Mouse (Mus musculus) 3134 (cell line): ENCODE measurements around the gene Noc3l.

Experiments used
- DNase-seq: peaks from one replicate; pipeline ENCODE4 v3.0.0-alpha.2; 2011; ENCODE audit warnings: low spot score; ENCODE audit not compliant: insufficient read length; ENCODE audit errors: extremely low read depth

Noc3l gene

DNA sequence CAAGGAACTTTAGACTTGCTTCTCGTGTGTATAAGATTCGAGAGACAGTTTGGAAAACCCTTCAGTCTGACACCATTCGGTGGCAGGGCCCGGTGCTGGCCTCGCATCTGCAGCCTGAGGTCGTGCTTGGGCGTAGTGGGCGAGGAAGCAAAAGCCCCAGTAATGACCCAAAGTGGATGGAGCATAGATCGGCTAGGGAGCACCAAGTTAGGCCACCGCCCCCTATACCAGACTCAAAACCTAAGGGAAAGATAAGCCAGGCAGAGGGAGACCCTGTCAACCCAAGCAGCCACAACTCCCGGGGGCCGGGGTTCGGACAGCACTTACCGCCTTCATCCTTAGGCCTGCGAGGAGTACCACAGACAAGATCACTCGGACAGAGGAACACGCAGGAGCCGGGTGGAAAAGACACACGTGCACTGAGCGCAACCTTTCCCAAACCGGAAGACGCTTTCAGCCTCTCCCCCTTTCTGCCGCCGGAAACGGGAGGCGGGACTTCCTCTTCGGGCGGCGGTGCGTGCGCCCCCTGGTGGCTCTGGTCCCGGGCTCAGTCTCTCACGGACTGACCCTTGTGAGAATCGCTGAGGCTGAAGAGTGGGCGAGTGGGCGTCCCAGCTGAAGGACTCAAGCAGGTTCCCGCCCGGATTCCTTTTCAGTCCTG lies at the start of gene Noc3l:
TSS of gene Noc3l (minus strand) at position 472 of the 661 bp plus-strand sequence.
- DNase-seq, result peak; percentile 91

DNA sequence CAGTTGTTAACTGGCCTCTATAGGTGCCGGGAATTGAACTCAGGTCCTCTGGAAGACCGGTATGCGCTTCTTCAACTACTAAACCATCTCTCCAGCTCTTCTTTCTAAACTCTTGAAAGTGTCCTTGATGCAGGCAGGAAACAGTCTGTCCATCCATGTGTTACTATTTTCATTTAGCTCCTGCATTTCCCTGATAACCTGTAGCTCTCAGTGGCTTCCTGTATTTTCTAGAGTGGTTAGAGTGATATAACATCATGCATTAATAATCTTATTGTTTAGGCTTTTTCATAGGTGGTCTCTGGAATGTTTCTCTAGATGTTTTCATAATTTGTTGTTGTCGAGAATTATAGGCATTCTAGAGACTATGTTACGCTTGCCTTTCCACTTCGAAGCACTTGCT lies 43.5 kb upstream of the Noc3l start:
- DNase-seq, result no peak

DNA sequence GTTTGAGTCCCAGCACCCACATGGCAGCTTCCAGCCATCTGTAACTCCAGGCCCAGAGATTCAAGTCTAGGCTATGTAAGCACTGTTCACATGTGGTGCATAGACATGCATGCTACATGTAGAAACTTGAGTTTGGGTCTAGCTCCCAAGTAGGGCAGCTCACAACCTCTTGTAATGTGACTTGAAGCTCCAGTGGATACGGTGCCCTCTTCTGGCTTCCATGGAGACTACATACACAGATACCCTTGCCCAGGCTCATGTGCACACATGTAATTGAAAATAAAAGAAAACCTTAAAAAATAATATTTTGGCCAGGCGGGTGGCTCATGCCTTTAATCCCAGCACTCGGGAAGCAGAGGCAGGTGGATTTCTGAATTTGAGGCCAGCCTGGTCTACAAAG lies 39.2 kb upstream of the Noc3l start:
- no peak for DNase-seq

DNA sequence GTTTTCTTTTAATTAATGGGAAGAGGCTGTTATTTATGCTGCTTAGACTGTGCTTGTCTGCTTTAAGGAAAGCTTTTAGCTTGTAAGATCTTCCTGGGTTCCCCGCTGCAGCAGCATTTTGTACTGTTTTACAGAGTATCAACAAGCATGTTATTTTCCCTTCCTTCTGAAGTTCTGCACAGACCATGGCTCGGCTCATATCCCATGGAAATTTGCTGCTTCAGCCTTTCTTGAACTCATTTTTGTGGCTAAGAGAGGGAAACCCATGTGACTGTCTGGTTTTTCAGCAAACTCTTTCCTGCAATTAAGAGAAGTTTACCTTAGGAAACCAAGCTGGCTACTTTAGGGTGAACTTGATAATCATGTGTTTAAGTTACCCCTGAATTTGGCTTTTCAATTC lies 27.3 kb upstream of the Noc3l start:
- DNase-seq, result no peak

DNA sequence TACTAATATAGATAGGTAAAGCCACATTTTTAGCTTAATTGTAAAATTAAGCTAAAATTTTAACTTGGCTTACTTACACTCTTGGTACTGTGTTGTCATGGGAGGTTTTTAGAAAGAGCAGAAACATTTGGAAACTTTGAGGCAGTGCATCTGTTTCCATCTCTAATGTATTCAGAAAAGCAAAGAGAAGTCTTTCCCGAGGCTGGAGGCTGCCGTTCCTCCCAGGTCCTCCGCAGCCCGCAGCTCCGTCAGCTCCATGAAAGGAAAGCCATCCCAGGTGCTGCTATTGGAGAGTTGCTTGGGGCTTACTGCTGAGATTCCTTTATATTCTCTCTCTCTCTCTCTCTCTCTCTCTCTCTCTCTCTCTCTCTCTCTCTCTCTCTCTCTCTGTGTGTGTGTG lies 25.8 kb upstream of the Noc3l start:
- no peak for DNase-seq

DNA sequence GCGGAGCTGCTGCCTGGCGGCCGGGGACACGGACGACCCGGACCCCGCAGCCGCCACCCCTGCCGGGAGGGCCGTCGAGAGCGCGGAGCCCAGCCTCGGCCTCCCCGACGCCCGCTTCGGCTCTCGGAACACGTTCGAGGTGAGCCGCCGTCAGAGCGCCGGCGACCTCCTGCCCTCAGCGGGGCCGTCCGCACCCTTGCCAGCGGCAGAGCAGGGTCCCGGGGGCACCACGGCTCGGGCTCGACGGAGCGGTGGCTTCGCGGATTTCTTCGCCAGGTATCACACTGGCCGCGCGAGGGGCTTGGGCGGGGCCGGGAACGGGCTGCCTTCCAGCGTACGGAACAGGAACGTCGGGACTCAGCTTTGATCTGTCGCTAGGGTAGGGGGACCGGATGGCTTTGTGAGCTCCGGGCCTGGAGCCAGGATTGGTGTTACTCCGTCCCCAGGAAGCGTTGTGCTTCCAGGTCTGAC lies 18.2 kb upstream of the Noc3l start:
- DNase-seq, result peak; percentile 78

DNA sequence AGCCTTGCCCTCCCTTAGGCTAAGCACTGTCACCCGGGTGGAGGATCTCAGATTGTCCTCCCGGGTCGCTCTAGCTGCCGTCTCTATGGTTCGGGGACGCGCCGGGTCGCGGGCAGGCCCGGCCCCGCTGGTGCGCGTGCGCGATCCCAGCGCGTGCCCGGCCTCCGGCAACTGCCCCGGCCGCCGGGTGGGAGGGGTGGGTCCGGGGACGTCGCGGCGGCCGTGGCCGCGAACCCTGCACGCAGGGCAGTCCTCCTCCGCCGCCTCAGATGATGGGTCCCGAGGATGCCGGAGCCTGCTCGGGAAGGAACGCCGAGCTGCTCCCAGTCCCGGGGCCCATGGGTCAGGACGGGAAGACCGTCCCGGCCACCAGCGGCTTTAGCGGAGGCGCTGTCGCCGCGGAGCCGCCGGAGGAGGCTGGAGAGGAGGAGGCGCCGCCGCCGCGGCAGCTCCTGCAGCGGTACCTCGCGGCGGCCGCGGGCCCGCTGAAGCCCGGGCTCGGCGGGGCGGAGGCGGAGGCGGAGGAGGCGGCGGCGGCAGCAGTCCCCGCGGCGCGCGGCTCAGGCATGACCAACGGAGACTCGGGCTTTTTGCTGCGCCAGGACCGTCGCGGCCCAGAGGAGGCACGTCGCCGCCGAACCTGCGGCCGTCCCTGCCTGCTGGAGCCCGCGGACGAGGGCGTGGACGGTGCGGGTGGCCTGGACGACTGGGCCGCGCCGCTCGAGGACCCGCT lies 17.6 kb upstream of the Noc3l start, which contains the start of gene Tbc1d12:
TSS of gene Tbc1d12 (plus strand) at position 142 of the 733 bp plus-strand sequence.
- peak; percentile 92 for DNase-seq

DNA sequence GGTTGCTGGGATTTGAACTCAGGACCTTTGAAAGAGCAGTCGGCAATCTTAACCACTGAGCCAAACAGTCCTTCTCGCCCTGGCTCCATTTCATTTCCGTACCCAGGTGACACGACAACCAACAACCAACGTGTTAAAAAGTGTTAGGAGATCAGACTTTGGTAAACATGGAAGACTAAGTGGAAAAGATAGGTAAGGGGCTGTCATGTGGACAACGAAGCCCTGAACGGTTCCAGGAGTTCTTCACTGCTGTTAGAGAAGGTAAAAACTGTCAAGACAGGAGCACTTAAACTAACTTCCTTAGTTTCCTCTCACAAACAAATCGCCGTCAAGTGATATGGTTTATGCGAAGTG lies 17.0 kb upstream of the Noc3l start:
- DNase-seq, result no peak

DNA sequence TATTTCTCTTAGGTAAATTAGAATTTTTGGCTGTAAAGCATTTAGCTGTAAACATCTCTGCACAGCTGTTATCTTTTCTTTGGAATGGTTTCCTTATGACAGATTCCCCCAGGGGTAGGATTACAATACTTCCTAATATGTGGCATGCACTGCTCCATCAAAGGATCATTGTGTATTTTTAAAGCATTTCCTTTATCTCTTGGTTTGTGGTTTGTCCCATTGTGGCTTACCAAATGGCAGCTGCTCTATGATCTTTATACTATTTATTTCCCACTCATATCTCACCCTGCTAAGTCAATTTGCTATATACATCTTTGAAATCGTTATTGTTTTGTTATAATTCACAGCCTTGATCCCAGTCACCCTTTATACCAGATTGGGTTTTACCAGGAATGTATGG lies 14.2 kb upstream of the Noc3l start:
- no peak for DNase-seq

DNA sequence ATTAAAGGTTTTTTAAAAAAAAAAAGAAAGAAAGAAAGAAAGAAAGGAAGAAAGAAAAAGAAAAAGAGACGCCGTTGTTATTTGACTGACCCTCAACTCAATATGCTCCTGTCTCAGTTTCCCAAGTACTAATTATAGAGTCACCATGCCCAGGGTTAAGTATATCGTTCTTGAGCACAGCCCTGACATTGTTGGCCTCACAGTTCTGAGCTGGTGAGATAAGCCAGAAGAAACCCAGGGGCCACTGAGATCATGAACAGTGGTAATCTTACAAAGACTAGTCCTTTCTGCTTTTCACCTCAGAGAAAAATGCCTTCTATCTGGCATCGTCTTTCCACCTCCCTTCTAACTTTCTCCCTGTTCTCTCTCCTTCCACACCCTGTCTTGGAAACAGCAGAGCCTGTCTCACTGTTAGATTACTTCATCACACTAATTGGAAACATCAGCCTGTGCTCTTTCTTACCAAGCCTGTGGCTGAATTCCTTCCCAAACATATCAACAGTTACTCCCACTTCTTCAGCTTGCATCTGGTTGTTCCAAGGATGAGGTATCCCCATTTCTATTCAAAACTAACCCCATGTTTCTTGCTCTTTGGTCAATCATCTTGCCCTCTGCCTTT lies 1.3 kb upstream of the Noc3l start:
- DNase-seq, result no peak

DNA sequence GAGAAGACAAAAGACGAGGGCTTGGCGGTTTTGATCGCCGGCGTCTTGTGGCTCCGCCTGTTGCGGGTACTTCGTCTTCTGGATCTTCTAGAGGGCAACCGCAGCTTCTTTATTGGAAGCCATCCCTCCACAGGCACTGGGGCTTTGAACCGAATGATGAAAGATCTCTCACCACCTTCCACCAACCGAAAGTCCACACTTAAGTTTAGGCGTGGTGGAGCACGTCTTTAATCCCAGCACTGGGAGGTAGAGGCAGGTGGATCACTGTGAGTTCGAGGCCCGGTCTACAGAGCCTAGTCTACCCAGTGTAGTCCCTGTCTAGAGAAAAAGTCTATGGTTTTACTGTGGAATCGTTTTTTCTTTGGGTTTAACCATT lies 378 bp upstream of the Noc3l start:
- no peak for DNase-seq

DNA sequence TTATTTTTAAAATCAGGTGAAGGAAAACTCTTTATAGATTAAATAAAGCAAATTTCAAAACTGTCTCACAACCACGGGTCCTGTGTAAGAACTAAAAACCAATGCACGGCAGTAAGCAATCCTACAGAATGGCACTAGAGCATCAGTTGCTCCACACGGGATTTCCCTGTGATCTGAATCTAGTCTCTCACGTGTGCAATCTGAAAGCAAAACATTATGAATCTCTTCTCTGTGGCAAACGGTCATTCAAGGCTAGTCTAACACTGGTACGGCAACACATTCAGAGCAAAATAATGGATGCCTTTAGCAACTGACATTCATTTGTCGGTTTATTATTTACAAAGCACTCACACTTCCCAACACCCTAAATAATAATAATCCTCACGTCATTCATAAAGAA lies 846 bp downstream of the Noc3l start:
- DNase-seq, result no peak

DNA sequence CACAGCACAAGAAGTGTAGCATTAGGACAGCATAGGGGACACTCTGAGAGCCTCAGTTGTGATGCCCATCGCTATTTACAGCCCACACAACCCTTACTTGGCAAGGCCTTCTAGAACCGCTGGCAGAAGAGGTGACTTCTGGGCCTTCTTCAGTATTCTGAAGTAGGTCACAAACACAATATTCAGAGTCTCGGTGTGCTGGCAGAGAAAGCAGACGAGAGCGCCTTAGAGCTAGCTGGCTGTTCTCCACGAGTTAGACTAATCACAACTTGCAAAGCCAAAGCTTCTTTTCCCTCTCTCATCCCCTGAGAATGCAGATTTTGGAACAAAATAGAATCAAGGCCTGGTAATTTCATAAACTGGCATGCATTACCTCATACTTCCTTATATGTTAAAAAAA lies 20.2 kb downstream of the Noc3l start:
- no peak for DNase-seq

DNA sequence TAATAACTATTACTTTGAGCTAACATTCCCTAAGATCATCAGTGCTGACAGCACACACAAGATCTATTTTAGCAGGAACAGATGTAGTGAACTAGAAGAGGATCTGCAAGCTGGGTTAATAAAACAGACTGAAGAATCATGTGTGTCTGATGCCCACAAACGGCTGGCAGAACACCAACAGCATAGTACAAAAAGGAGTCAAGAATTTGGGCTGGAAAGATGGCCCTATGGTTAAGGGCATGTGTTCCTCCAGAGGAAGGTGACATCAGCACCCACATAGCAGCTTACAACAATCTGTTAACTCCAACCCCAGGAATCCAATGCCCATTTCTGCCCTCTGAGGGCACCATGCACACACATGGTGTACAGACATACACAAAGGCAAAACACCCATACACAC lies 20.7 kb downstream of the Noc3l start:
- DNase-seq, result no peak

DNA sequence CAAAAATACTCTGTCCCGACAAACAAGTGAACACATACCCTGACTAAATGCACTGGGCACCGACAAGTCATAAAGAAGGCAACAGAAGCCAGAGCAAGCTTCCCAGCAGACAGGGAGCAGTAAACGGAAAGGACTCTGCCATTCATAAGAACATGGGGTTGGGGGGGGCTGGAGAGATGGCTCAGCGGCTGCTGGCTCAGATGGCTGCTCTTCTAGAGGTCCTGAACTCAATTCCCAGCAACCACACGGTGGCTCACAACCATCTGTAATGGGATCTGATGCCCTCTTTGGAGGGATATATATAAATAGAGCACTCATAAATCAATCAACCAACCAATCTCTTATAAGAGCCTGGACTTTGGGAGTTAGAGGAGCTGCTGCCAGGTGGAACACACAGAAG lies 22.5 kb downstream of the Noc3l start:
- no peak for DNase-seq

DNA sequence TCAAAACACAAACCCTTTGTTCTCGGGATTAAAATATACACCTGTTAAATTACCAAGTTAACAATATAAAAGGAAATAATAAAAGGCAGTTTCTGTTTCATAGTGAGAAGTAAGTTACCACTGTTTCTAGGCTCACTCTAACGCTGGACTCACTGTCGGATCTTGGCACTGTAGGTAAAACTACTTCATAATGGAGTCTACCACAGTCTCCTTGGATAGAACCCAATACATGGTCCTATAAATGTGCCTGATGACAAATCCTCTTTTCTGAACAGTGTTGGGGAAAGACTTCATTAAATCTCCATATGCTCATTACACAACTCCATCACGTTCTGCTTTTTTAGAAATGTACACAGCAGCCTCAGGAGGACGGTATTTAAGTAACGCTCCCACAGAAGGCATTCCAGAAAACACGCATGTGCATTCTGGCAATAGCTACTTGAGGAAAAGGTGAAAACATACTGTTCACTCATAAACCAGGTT lies 25.4 kb downstream of the Noc3l start:
- DNase-seq, result no peak

DNA sequence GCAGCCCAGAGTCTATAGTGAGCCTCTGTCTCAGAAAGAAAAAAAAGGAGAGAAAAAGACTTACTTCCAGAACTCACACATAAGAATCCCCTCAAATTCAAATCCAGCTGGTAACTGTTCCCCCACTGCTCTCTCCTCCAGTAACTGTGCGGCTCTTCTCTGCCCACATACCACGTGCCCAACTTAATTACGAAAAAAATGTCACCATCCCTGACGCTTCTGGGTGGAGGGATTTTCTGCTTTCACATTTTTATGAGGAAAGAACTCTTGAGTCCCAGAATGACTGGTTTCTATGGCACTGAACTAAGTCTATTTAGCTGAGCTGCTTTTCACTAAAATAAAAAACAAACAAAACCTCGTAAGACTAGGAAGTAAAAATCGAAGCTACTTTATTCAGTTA lies 31.3 kb downstream of the Noc3l start:
- DNase-seq, result no peak

DNA sequence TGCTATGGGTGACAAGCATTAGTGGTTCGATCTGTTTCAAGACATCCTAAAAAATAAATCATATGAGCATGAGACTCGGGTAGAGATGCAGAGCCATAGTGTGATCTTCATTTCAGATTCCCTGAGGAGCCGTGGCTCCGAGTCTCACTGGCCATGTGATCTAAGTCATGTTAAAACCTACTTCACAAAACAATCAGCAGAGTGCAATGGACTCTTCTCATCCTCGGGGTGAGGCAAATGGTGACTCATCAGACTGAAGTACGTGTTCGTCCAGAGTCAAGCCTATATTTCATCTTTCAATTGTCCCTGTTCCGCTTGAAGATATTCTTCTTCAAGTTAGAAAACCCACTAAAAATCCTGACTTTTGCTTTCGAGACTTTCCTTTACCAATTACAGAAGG lies 35.5 kb downstream of the Noc3l start:
- peak; percentile 58 for DNase-seq

DNA sequence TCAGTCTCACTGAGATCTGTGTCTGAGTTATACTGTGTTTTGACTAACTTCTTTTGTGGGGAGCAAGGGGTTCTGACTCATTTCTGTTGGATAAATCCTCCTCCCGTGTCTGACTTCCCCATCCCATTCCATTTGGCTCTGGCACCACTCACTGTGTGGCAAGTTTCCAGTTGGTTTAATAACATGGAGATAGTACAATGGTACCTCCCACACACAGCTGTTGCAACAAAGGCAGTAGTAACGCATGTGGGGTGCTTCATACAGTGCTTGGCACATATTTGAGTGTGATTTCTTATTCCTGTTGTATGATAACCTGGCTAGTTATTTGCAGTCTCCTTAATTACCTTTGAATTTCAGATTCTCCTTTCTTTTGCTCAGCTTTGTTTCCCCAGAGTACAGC lies 40.2 kb downstream of the Noc3l start:
- peak; percentile 48 for DNase-seq

DNA sequence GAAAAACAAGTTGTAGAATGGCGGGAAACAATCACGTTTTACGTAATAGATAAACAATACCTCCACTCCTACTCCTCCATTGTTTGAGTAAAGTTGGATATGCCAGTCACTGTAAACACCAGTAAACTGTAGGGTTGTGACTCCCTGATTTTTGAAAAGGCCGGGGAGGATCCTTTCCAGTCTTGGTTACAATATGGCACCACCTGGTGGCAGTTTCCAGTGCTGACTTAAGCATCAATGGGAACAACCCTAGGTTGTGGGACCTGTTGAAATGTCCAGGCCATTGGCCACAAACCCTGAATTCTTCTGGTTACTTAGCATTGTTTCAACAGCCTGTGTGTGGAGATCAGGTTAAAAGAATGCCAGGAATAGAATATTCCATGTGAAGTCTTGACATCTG lies 43.5 kb downstream of the Noc3l start:
- no peak for DNase-seq

DNA sequence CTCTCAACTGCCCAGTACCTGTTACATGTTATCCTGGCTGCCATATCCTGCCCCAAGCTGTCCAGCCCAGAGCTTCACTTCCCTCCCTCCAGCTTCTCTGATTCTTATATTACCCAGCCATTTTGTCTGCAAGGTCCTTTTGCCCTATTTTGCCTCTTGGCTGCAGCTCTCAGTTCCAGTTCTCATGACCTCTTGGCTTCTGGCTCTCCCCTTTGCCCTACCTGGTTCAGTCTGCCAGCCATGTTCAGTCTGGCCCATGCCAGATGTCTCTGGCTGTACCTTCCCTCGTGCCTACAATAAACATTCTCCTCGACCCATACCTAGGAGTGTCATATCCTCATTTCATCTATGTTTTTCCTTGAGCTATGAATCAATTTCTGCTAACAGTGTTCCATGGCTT lies 52.7 kb downstream of the Noc3l start:
- no peak for DNase-seq

DNA sequence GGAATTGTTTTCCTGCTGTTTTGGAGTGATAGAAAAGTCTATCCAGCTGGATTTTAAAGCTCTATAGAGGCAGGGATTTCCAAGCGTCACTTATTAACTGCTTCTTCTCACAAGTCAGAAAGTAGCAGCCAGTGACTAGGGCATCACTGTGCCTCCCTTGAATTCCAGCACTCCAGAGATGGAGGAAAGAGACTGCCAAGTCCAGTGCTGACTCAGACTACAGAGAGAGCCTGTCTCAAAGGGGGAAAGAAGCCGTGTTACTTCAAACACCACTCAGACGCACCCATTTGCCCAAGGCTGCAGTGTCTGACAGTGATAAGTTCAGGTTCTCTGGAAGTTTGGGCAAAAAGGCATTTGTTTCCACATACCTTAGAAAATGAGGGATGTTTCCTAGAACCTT lies 58.6 kb downstream of the Noc3l start:
- peak; percentile 57 for DNase-seq
